Mouse (Mus musculus): ENCODE measurements around the gene BC049352. TPM values are rescaled to one million over a fixed set of nuclear protein-coding genes. Genes with fewer than 3 reads are reported as not detected.

BC049352 gene
- total and polyA plus RNA-seq, 3 experiments, result not detected

GRCm38 (mm10) chr9:45189661-45190174 lies 7.9 kb downstream of the BC049352 start:
- no peak for DNase-seq (ENCODE audit: low read depth, low spot score)
- H3K9me3 ChIP-seq (replicated peaks; ENCODE audit: insufficient read depth, low read length), result no peaks in the 10 kb centered on the region
- no peak overlapping the region for H3K27ac ChIP-seq (ENCODE audit: control insufficient read depth, low read depth, low read length)
- H3K9ac ChIP-seq (ENCODE audit: control insufficient read depth, low read depth, low read length, poor library complexity, severe bottlenecking), result no peak overlapping the region
- TF ChIP-seq SIN3A (IDR thresholded peaks at IDR 0.05; ENCODE audit: low read length) (no peak), MXI1 (IDR thresholded peaks at IDR 0.05; ENCODE audit: low read depth, low read length) (no peak), POLR2AphosphoS5 (IDR thresholded peaks at IDR 0.05; ENCODE audit: borderline replicate concordance, low read depth, low read length) (no peak), NELFE (IDR thresholded peaks at IDR 0.05; ENCODE audit: low read depth, low read length) (no peak), TAL1 (IDR thresholded peaks at IDR 0.05; ENCODE audit: low read length) (no peak), TBP (IDR thresholded peaks at IDR 0.05; ENCODE audit: low read depth, low read length) (no peak), MYB (IDR thresholded peaks at IDR 0.05; ENCODE audit: low read depth, low read length) (no peak), POLR2AphosphoS2 (IDR thresholded peaks at IDR 0.05; ENCODE audit: low read length) (no peak), HCFC1 (IDR thresholded peaks at IDR 0.05; ENCODE audit: low read depth, low read length) (no peak), GATA1 (IDR thresholded peaks at IDR 0.05; ENCODE audit: low read depth, low read length) (no peak), SMC3 (IDR thresholded peaks at IDR 0.05; ENCODE audit: low read depth, low read length) (no peak), ZC3H11A (IDR thresholded peaks at IDR 0.05; ENCODE audit: low read depth, low read length) (no peak), RCOR1 (IDR thresholded peaks at IDR 0.05; ENCODE audit: low read depth, low read length) (no peak), UBTF (IDR thresholded peaks at IDR 0.05; ENCODE audit: borderline replicate concordance, insufficient read depth, low read depth, low read length) (no peak)
- H3K4me3 ChIP-seq (ENCODE audit: control insufficient read depth in 1 of 2, insufficient read depth in 1 of 2, low read depth in 2 of 2, low read length in 2 of 2), result no peak overlapping the region
- H3K36me3 ChIP-seq (ENCODE audit: control insufficient read depth in 1 of 2, insufficient read depth in 2 of 2, low read length in 2 of 2), result no peaks in the 10 kb centered on the region
- H3K27me3 ChIP-seq (ENCODE audit: control insufficient read depth in 1 of 2, insufficient read depth in 2 of 2, low read length in 2 of 2), result peaks cover 21 to 25% of the 10 kb centered on the region in 2 experiments
- no peaks in the 10 kb centered on the region for H3K79me2 ChIP-seq (ENCODE audit: control insufficient read depth, insufficient read depth, low read length, poor library complexity)
- H3K4me1 ChIP-seq (ENCODE audit: control insufficient read depth in 1 of 2, insufficient read depth in 2 of 2, low read length in 2 of 2), result no peaks in the 10 kb centered on the region

GRCm38 (mm10) chr9:45195468-45195867 lies 13.7 kb downstream of the BC049352 start:
- no peak overlapping the region for H3K4me3 ChIP-seq (ENCODE audit: control insufficient read depth in 1 of 2, insufficient read depth in 1 of 2, low read depth in 2 of 2, low read length in 2 of 2)

More at GRCm38 (mm10) chr9:45195468-45195867, 13.7 kb downstream of the BC049352 start:
- H3K4me1 ChIP-seq (ENCODE audit: control insufficient read depth in 1 of 2, insufficient read depth in 2 of 2, low read length in 2 of 2), result no peaks in the 10 kb centered on the region
- TF ChIP-seq USF1 (IDR thresholded peaks at IDR 0.05; ENCODE audit: low read depth, low read length), result no peak
- no peak for TF ChIP-seq MEF2A (IDR thresholded peaks at IDR 0.05; ENCODE audit: extremely low read depth, insufficient replicate concordance, low read depth, low read length, poor library complexity, severe bottlenecking)
- no peak for TF ChIP-seq EP300 (IDR thresholded peaks at IDR 0.05; ENCODE audit: low read depth in 1 of 2, low read length in 2 of 2)
- no peak for TF ChIP-seq SIN3A (IDR thresholded peaks at IDR 0.05; ENCODE audit: low read length)
- no peak for TF ChIP-seq USF2 (IDR thresholded peaks at IDR 0.05; ENCODE audit: borderline replicate concordance in 1 of 2, insufficient read depth in 1 of 2, low read depth in 1 of 2, low read length in 2 of 2)
- TF ChIP-seq GATA1 (IDR thresholded peaks at IDR 0.05; ENCODE audit: low read depth, low read length), result no peak
- TF ChIP-seq SMC3 (IDR thresholded peaks at IDR 0.05; ENCODE audit: low read depth, low read length), result no peak
- TF ChIP-seq CTCF (IDR thresholded peaks at IDR 0.05 in 2 of 3, conservative IDR thresholded peaks at IDR 0.05 in 1 of 3; ENCODE audit: control insufficient read depth in 1 of 3, insufficient read depth in 1 of 3, low read depth in 2 of 3, low read length in 3 of 3, poor library complexity in 1 of 3, severe bottlenecking in 1 of 3), result no peak
- TF ChIP-seq BHLHE40 (IDR thresholded peaks at IDR 0.05; ENCODE audit: borderline replicate concordance, low read depth, low read length), result no peak
- no peak for TF ChIP-seq POLR2AphosphoS2 (IDR thresholded peaks at IDR 0.05; ENCODE audit: low read length)
- TF ChIP-seq CHD1 (IDR thresholded peaks at IDR 0.05; ENCODE audit: low read depth, low read length), result no peak
- TF ChIP-seq TCF12 (IDR thresholded peaks at IDR 0.05; ENCODE audit: low read depth, low read length), result no peak
- no peak for TF ChIP-seq GABPA (IDR thresholded peaks at IDR 0.05; ENCODE audit: low read depth, low read length)
- TF ChIP-seq MAZ (IDR thresholded peaks at IDR 0.05; ENCODE audit: low read depth, low read length), result no peak
- H3K79me2 ChIP-seq (ENCODE audit: control insufficient read depth, insufficient read depth, low read length, poor library complexity), result no peaks in the 10 kb centered on the region
- peaks cover 16 to 18% of the 10 kb centered on the region in 2 experiments for H3K27me3 ChIP-seq (ENCODE audit: control insufficient read depth in 1 of 2, insufficient read depth in 2 of 2, low read length in 2 of 2)
- H3K27ac ChIP-seq (ENCODE audit: control insufficient read depth, low read depth, low read length), result no peak overlapping the region
- no peaks in the 10 kb centered on the region for H3K36me3 ChIP-seq (ENCODE audit: control insufficient read depth in 1 of 2, insufficient read depth in 2 of 2, low read length in 2 of 2)
- no peaks in the 10 kb centered on the region for H3K9me3 ChIP-seq (replicated peaks; ENCODE audit: insufficient read depth, low read length)
- no peak for DNase-seq (ENCODE audit: low read depth, low spot score)
- H3K9ac ChIP-seq (ENCODE audit: control insufficient read depth, low read depth, low read length, poor library complexity, severe bottlenecking), result no peak overlapping the region
